Mouse (Mus musculus): ENCODE measurements at regions not wholly inside any gene's neighbourhood (a gene's known extent, or its start where the extent isn't known, plus 50 kb on each side); places are given as distances from the start of the nearest gene placed in this dataset.

DNA sequence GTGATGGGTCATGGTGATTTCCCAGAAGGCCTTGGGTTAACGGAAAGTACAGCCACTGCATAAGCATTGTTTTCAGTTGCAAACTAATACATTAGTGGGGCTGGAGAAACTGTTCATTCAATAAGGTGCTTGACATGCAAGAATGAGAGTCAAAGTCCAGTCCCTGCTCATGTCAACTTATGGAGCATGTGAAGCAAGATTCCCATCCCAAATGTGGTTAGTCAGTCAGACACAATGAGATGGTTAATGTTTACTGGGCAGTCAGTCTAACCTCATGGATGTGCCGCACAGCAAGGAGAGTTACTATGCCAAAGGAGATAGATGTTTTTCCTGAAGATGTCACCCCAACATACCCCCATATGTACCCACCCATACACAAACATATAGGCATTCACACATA lies 993.8 kb upstream of the Jmjd1c start:
- H3K4me3 ChIP-seq (ENCODE audit: insufficient read depth, low read depth, low read length) = no peak overlapping the region
- WGBS = 66% methylated on average over 2 of the region's 2 CpGs
- H3K27me3 ChIP-seq (replicated peaks; ENCODE audit: control insufficient read depth, insufficient read depth, low read length) = no peaks in the 10 kb centered on the region
- no peaks in the 10 kb centered on the region for H3K36me3 ChIP-seq (ENCODE audit: control insufficient read depth, insufficient read depth, low read length)
- no peak overlapping the region for H3K27ac ChIP-seq (ENCODE audit: insufficient read depth, low read depth, low read length)
- TF ChIP-seq POLR2A (IDR thresholded peaks at IDR 0.05; ENCODE audit: low read depth, low read length) (no peak), CTCF (conservative IDR thresholded peaks at IDR 0.05; ENCODE audit: insufficient read depth, insufficient read length, low read depth, low read length) (no peak)
- no peak for DNase-seq
- no peaks in the 10 kb centered on the region for H3K4me1 ChIP-seq (ENCODE audit: control insufficient read depth, insufficient read depth, low read length)

DNA sequence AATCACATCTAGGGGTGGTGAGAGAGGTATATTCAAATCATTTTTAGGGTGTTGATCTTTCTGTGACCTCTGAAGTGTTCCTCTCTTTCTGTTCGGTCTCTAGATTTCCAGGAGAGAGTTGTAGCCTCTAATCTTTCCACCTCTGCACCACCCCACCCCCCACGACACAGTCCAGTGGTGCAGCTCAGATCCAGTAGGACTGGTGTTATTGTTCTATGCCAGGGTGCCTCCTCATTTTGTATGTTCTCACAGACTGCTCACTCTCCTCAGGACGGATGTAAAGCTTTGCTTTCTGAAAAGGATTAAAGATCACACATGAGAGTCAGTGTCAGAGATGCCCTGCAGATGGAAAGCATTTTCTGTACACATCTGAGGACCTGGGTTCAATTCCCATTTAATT lies 964.6 kb upstream of the Jmjd1c start:
- H3K27ac ChIP-seq (ENCODE audit: insufficient read depth, low read depth, low read length) = no peak overlapping the region
- no peaks in the 10 kb centered on the region for H3K27me3 ChIP-seq (replicated peaks; ENCODE audit: control insufficient read depth, insufficient read depth, low read length)
- DNase-seq = no peak
- no peaks in the 10 kb centered on the region for H3K36me3 ChIP-seq (ENCODE audit: control insufficient read depth, insufficient read depth, low read length)
- 35% methylated on average over 3 of the region's 3 CpGs for WGBS
- H3K4me3 ChIP-seq (ENCODE audit: insufficient read depth, low read depth, low read length) = no peak overlapping the region
- H3K4me1 ChIP-seq (ENCODE audit: control insufficient read depth, insufficient read depth, low read length) = no peaks in the 10 kb centered on the region
- no peak for TF ChIP-seq CTCF (conservative IDR thresholded peaks at IDR 0.05; ENCODE audit: insufficient read depth, insufficient read length, low read depth, low read length)
- TF ChIP-seq POLR2A (IDR thresholded peaks at IDR 0.05; ENCODE audit: low read depth, low read length) = no peak

DNA sequence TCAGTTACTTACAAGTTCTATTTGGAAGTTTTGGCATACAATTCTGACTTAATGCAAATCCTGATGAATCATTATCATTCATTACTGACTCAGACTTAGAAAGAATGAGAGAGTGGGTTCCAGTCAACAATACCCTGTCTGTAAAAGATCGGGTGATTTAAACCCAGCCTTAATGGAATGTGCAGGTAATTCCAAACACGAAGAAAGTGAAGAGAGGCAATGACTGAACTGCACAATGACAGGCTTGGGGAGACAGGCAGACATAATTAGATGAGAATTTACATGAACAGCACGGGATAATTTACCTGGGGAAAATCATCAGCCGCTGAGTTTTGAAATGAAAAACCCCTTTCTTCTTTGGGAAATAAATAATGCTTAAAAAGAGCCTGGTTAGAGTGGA lies 963.9 kb upstream of the Jmjd1c start:
- no peak overlapping the region for H3K27ac ChIP-seq (ENCODE audit: insufficient read depth, low read depth, low read length)
- no peak overlapping the region for H3K4me3 ChIP-seq (ENCODE audit: insufficient read depth, low read depth, low read length)
- DNase-seq = no peak
- WGBS = 59% methylated on average over 4 of the region's 4 CpGs
- no peaks in the 10 kb centered on the region for H3K27me3 ChIP-seq (replicated peaks; ENCODE audit: control insufficient read depth, insufficient read depth, low read length)
- TF ChIP-seq POLR2A (IDR thresholded peaks at IDR 0.05; ENCODE audit: low read depth, low read length) (no peak), CTCF (conservative IDR thresholded peaks at IDR 0.05; ENCODE audit: insufficient read depth, insufficient read length, low read depth, low read length) (no peak)
- no peaks in the 10 kb centered on the region for H3K4me1 ChIP-seq (ENCODE audit: control insufficient read depth, insufficient read depth, low read length)
- H3K36me3 ChIP-seq (ENCODE audit: control insufficient read depth, insufficient read depth, low read length) = no peaks in the 10 kb centered on the region

DNA sequence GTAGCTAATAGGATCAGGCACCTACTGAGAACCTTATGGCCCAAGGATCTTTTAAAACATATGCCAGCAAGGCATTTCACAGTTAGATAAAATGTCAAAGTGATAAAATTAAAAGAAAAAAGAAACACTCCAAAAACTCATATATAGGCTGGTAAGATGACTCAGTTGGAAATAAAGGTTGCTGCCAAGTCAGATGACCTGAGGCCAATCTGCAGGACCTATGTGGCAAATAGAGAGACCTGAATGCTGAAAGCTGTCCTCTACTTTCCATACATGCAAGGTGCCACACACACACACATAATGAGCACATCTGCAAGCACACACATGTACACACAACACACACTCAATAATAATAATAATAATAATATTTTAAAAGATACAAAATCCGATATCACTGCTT lies 953.5 kb upstream of the Jmjd1c start:
- 90% methylated on average over 1 of the region's 1 CpGs for WGBS
- Histone ChIP-seq H3K36me3 (ENCODE audit: control insufficient read depth, insufficient read depth, low read length) (no peaks in the 10 kb centered on the region), H3K27ac (ENCODE audit: insufficient read depth, low read depth, low read length) (no peak overlapping the region), H3K27me3 (replicated peaks; ENCODE audit: control insufficient read depth, insufficient read depth, low read length) (no peaks in the 10 kb centered on the region; the same call in 1 of the 2 replicates), H3K4me1 (ENCODE audit: control insufficient read depth, insufficient read depth, low read length) (no peaks in the 10 kb centered on the region), H3K4me3 (ENCODE audit: insufficient read depth, low read depth, low read length) (no peak overlapping the region)
- no peak for DNase-seq
- TF ChIP-seq CTCF (conservative IDR thresholded peaks at IDR 0.05; ENCODE audit: insufficient read depth, insufficient read length, low read depth, low read length) = no peak
- no peak for TF ChIP-seq POLR2A (IDR thresholded peaks at IDR 0.05; ENCODE audit: low read depth, low read length)

DNA sequence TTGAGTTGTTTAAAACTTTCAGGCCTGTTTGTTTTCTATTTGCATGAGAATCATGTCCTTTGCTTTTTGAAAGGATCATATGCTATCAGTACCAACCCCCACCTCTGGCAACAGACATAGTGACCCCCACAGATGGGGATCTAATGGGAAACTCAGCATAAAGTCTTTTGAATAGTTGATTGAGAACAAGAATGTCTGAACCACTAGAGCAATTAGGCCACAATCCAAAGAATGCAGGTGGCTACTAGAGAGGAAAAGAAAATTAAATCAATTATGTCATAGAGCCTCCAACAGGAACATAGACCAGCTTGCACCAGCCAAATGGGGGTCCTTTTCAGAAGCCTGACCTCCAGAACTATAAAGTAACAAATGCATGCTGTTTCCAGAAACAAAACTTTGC lies 953.0 kb upstream of the Jmjd1c start:
- no peaks in the 10 kb centered on the region for H3K36me3 ChIP-seq (ENCODE audit: control insufficient read depth, insufficient read depth, low read length)
- H3K27ac ChIP-seq (ENCODE audit: insufficient read depth, low read depth, low read length) = no peak overlapping the region
- H3K4me3 ChIP-seq (ENCODE audit: insufficient read depth, low read depth, low read length) = no peak overlapping the region
- DNase-seq = no peak
- no peaks in the 10 kb centered on the region for H3K4me1 ChIP-seq (ENCODE audit: control insufficient read depth, insufficient read depth, low read length)
- TF ChIP-seq POLR2A (IDR thresholded peaks at IDR 0.05; ENCODE audit: low read depth, low read length) (no peak), CTCF (conservative IDR thresholded peaks at IDR 0.05; ENCODE audit: insufficient read depth, insufficient read length, low read depth, low read length) (no peak)
- no peaks in the 10 kb centered on the region; the same call in 1 of the 2 replicates for H3K27me3 ChIP-seq (replicated peaks; ENCODE audit: control insufficient read depth, insufficient read depth, low read length)

DNA sequence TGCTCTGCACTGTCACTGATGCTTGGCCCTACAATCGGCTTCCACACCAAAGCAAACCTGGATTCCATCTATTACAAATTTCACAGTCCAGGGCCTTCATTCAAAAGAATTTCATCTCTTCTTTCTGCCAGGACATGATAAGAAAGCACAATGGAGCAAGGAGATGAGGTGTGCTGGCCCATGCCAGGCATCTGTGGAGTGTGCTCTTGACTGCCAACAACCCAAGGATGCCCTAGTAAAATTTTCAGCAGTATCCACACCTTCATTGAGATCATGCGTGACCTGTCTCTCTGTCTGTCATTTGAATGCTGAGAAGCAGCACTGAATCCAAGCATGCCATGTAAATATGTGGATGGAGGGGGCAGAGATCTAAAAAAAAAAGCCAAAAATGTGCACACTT lies 945.0 kb upstream of the Jmjd1c start:
- no peaks in the 10 kb centered on the region for H3K36me3 ChIP-seq (ENCODE audit: control insufficient read depth, insufficient read depth, low read length)
- no peak for TF ChIP-seq POLR2A (IDR thresholded peaks at IDR 0.05; ENCODE audit: low read depth, low read length)
- no peak for TF ChIP-seq CTCF (conservative IDR thresholded peaks at IDR 0.05; ENCODE audit: insufficient read depth, insufficient read length, low read depth, low read length)
- H3K4me1 ChIP-seq (ENCODE audit: control insufficient read depth, insufficient read depth, low read length) = no peaks in the 10 kb centered on the region
- no peak for DNase-seq
- no peak overlapping the region for H3K27ac ChIP-seq (ENCODE audit: insufficient read depth, low read depth, low read length)
- WGBS = 92% methylated on average over 2 of the region's 2 CpGs
- no peak overlapping the region for H3K4me3 ChIP-seq (ENCODE audit: insufficient read depth, low read depth, low read length)
- H3K27me3 ChIP-seq (replicated peaks; ENCODE audit: control insufficient read depth, insufficient read depth, low read length) = no peaks in the 10 kb centered on the region

DNA sequence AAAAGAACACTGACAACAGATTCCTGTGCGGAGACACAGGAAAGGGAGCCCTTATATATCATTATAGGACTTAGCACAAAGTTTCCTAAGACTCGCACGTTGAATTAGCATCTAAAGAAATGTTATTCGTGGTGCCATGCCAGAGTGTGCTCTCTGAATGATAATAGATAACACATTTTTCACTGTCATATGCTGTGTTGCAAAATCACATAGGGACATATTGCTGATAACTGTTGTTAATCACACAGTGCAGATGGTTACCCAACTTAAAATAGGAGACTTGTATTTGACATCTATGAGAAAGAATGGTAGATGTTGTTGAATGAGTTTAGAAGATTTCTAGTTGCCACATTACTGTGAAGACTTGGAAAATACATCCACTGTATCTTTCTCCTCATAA lies 943.1 kb upstream of the Jmjd1c start:
- TF ChIP-seq POLR2A (IDR thresholded peaks at IDR 0.05; ENCODE audit: low read depth, low read length) = no peak
- TF ChIP-seq CTCF (conservative IDR thresholded peaks at IDR 0.05; ENCODE audit: insufficient read depth, insufficient read length, low read depth, low read length) = no peak
- H3K36me3 ChIP-seq (ENCODE audit: control insufficient read depth, insufficient read depth, low read length) = no peaks in the 10 kb centered on the region
- no peak overlapping the region for H3K27ac ChIP-seq (ENCODE audit: insufficient read depth, low read depth, low read length)
- 82% methylated on average over 4 of the region's 4 CpGs for whole genome bisulfite sequencing
- H3K4me1 ChIP-seq (ENCODE audit: control insufficient read depth, insufficient read depth, low read length) = no peaks in the 10 kb centered on the region
- no peaks in the 10 kb centered on the region for H3K27me3 ChIP-seq (replicated peaks; ENCODE audit: control insufficient read depth, insufficient read depth, low read length)
- H3K4me3 ChIP-seq (ENCODE audit: insufficient read depth, low read depth, low read length) = no peak overlapping the region
- DNase-seq = no peak

Measured in kidney, adult 2 months (tissue).